Mouse (Mus musculus) right cerebral cortex, postnatal 10 days (tissue): ENCODE results near the gene Zfp1.
"Not testable (repeated sequence)": the region's sequence is repeated elsewhere in the genome, so short reads cannot be mapped to it uniquely, and the experiment has no call there.

Source experiments
- DNase-seq, 2 experiments: peaks; one replicate each; pipeline ENCODE4 v3.0.0; 2021; ENCODE audit warnings: low spot score in 2 of 2

Gene Zfp1

DNA sequence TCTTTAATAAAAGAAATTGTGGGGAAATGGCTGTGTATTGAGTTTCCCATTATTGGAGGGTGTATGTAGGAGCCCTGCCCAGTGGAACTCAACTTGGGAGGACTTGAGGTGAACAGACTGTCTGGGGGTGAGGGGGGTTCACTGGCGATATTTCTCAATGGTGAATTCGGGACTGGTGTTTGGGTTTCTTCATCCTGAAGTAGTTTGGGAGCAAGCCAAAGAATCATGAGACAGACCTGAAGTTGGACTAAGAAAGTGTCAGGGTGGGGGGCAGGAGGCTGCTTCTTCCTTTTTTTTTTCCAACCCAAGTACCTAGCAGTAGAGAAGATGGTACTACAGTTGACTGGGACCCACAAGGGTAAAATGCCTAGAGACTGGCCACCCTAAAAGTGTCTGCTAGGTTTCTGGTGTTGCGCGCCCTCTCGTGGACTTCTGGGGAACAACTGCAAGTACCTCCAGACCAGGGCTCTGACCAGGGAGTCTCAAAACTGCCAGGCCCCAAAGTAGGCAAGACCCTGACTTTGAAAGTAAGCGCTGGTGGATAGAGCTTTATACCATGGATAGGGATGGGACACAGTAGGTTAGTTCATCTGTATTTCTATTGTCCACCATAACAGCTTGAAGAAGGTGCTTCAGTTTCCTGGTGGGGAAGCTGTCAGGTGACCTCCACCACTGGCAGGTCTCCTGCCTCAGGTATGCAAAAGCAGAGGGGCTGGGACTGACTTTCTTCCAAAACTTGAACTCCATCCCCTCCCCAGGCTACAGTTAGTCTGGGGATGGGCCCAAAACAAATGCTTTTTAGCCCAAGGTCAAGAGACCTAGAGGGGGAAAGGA is 17.3 kb upstream of the Zfp1 start:
- peak; percentile 53 to 76 for DNase-seq

- DNase-seq = no peak
Measured at GRCm38 (mm10) chr8:111626528-111626820, 16.7 kb upstream of the Zfp1 start.

DNA sequence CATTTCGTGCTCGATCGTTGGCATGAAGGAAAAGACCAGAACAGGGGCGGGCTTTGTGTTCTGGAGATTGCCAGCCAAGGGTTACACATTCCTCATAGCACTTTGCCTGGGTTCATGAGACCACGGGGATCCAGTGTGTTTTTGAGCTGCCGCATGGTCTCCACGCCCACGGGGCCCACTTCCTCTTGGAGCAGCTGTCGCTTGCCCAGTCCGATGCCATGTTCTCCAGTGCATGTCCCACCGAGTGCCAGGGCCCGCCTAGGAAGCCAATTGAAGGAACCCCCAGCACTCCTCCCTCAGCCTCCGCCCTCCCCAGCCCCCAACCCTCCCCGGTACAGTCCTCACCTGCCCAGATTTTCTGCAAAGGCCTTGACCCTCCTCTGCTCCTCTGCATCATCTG is 16.3 kb upstream of the Zfp1 start:
- DNase-seq = peak in 1 of 2 experiments; percentile 38

DNA sequence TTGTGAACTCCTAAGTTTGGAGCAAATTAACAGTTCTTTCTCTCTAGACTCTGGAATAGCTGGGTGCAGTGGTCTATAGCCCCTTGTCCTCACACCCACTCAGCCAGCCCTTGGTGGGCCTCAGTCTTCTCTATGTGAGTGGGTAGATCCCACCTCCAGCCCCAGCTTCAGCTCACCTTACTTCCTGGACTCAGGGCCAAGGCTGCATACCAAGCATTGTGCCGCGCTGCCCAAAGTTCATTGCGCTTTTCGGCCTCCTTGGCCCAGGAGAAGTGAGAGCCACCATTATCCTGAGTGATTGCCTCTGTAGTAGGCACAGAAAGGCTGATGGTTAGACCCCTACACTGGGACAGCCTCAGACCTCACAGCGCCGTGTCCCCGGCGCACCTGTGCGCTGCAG is 15.3 kb upstream of the Zfp1 start:
- DNase-seq = no peak

- no peak for DNase-seq
Measured at GRCm38 (mm10) chr8:111628401-111628800, 14.8 kb upstream of the Zfp1 start.

DNA sequence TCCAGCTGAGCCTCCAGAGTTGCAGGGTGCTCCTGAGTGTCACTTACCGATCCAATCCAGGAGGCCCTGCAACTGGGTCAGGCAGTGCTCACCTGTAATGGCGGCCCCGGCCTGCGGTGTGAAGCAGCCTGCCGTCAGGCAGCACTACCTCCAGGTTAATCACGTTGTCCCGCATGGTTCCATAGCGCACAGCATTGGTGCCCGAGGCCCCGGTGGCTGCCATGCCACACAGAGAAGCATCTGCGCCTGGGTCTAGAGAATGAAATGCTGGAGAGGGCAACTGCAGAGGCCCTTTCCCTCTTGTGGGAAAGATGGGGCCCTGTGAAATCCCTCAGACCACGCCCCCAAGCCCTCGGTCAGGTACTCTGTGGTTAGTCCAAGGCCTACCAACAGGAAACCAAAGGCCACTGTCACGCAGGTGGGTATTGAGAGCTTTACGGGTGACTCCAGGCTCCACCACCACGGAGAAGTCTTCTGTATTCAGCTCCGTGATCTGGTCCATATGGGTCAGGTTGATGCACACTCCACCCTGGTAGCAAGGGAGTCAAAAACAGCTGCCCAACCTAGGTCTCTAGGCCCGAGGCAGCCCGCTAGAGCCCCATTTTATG is 14.2 kb upstream of the Zfp1 start:
- DNase-seq = no peak

- DNase-seq = peak; percentile 66 to 67
Measured at GRCm38 (mm10) chr8:111630105-111630521, 13.1 kb upstream of the Zfp1 start, which contains the start of gene Ldhd. TSS of gene Ldhd (minus strand) at chr8:111630374.

GRCm38 (mm10) chr8:111631589-111631988 is 11.6 kb upstream of the Zfp1 start:
- no peak for DNase-seq

DNA sequence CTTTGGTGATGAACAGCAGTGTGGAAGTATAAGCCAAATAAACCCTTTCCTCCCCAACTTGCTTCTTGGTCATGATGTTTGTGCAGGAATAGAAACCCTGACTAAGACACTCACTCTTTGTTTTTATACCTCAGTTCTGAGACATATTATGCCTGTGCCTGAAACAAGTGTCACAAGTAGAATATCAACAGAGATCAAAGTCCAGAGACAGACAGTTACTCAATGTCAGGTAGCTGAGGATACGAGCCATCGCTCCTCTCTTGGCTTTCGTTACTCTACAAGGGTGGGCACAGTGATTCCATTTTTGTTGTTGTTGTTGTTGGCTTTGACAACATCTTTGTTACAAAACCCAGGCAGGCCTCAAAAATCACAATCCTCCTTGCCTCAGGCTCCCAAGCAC is 10.2 kb upstream of the Zfp1 start:
- DNase-seq = no peak

DNA sequence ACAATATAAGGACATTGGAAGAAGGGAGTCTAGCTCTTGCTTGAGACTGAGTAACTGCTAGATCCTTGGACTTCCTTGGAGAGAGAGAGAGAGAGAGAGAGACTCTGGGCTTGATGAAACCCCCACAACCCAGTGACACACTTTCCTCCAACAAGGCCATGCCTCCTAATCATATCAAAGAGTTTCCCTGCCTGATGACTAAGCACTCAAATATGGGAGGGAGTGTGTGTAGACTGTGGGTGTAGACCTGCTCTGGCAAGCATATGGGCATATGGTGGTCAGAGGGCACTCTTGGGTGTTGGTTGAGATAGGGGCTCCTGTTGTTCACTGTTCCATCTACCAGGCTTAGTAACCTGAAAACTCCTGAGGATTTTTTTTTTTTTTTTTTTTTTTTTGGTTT is 5.1 kb upstream of the Zfp1 start:
- DNase-seq = no peak

DNA sequence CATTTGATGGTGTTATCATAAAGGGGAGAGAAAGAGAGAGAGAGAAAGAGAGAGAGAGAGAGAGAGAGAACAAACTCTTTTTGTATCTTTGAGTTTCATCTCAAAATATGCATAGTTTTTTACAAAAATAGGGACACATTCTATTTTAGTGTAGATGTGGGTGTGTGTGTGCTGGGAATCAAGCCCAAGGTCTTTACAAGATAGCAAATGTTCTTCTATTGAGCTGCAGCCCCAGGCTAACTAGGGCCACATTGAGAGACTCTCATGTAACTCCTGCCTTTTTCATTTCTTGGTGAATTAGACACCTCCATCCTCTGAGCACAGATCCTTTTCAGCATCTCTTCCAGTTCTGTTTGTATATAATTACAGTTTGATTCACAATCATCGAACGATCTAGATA is 2.1 kb upstream of the Zfp1 start:
- DNase-seq = no peak

DNA sequence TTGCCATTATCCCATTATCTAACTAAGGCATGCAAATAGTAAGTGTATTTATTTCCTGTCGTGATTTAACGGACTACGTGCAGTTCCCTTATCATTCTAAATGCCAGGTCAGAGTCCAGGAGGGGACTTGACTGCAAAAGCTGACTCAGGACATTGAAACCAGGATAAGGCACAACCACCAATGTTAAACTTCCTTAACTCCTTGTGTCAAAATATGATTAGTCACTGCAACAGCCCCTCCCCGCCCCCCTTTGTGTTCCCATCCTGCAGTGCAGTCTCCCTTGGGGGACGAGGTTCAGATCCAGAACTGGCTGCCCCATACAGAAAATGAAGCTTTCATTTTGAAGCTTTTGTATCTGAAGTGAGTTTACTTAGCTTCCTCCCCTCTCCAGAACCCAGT is 705 bp upstream of the Zfp1 start:
- no peak for DNase-seq

GRCm38 (mm10) chr8:111642939-111643263 is 300 bp upstream of the Zfp1 start:
- DNase-seq = no peak

GRCm38 (mm10) chr8:111644286-111645051 is 1.3 kb downstream of the Zfp1 start:
- not testable (repeated sequence) for DNase-seq

- DNase-seq = no peak
Measured at GRCm38 (mm10) chr8:111645715-111646114, 2.5 kb downstream of the Zfp1 start.

- DNase-seq = no peak
Measured at GRCm38 (mm10) chr8:111648834-111649233, 5.6 kb downstream of the Zfp1 start.

GRCm38 (mm10) chr8:111650651-111651050 is 7.5 kb downstream of the Zfp1 start:
- no peak for DNase-seq

GRCm38 (mm10) chr8:111653524-111653923 is 10.3 kb downstream of the Zfp1 start:
- no peak for DNase-seq

DNA sequence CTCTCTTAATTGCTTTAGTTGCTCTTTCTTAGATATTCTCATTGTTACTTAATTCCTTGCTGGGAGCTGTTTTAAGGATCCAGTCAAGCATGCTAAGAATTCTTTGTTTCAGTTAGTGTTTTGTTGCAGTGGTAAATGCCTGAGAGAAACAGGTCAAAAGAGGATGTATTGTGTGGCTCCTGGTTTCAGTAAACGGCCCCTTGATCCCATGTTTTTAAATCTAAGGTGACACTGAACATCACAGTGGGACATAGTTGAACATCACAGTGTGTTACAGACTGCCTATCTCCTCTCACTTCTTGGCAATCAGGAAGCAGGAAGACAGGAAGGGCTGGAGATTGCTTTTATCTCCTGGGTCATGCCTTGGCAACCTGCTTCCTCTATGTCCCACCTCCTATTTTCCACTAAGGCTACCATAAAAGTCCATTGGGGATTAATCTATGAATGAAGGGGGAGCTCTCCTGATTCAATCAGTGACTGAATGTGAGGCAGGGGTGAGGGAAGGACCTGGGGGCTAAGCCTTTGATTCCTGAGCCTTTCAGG is 14.2 kb downstream of the Zfp1 start:
- no peak for DNase-seq

DNA sequence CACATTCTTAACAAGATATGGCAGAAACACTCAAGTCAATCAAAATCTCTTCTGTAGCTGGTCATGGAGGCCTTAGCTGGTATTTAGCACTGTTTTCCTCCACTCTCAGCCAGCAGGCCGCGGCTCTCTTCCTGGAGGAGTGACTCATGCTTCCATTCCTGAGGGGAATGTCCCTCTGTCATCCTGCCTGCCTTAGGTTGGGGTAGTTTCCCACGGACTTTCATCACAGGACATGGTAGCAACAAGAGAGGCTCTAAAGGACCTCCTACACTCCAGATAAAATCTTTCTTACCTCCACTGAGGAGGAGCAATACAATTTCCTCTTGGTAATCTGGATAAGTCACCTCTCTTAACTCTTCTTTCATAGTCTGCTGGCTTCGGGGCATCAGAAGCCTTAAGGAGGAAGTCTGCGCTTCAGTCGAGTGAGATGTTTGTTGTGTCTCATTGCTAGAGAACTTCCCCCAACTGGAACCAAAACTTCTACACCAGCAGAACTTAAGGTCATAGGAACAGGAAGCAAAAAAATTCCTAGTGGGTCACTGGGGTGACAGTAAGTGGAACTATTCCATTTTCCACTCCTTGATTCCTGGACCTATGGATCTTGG is 15.7 kb downstream of the Zfp1 start:
- DNase-seq = no peak

DNA sequence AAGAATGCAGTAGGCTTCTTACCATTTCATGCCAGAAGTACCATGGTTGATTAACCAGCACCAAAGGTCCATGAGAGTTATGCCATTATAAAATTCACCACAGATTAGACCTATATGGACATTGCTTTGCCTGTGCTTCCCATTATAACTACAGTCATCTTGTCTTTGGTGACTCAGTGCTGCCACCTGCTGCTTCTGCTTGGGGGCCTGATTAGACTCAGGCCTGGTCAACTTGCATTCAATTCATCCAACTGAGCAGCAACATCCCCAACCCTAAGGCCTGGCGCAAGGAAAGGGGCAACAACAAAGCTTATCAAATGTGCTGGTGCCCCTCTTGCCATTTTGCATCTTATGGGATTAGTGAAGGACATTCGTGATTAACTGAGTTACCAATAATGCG is 19.3 kb downstream of the Zfp1 start:
- peak; percentile 65 to 75 for DNase-seq

GRCm38 (mm10) chr8:111666751-111667150 is 23.6 kb downstream of the Zfp1 start:
- no peak for DNase-seq
